Mouse (Mus musculus) kidney, postnatal 0 days (tissue): Measurements from ENCODE around the gene Echdc1. TPM values are rescaled to one million over a fixed set of nuclear protein-coding genes. Genes with fewer than 3 reads are reported as not detected.
A peak's percentile ranks its signal among the peaks of the same experiment; 100 is the strongest.
"Not testable (repeated sequence)": the region's sequence is repeated elsewhere in the genome, so short reads cannot be mapped to it uniquely, and the experiment has no call there.

Source experiments
- ATAC-seq: fragments of 200-750 bp; cut with Nextera tagmentation; replicated peaks from 2 replicates; pipeline ENCODE4 v1.8.0; 2017; ENCODE audit warnings: low read depth, moderate number of reproducible peaks, moderate TSS enrichment, moderate library complexity; ENCODE audit not compliant: low FRiP score
- DNase-seq: peaks from one replicate; pipeline ENCODE4 v3.0.0-alpha.2; 2016; ENCODE audit warnings: low spot score
- H3K27ac ChIP-seq: fragments of 300-500 bp; sonication (generic); 2 replicates; pipeline ENCODE4 v1.5.1; 2014; ENCODE audit warnings: mild to moderate bottlenecking
- H3K27me3 ChIP-seq: fragments of 300-500 bp; sonication (generic); 2 replicates; pipeline ENCODE4 v1.6.1; 2014; ENCODE audit warnings: low read length, mixed read lengths; ENCODE audit not compliant: insufficient read depth
- H3K36me3 ChIP-seq: fragments of 300-500 bp; sonication (generic); 2 replicates; pipeline ENCODE4 v1.6.1; 2014; ENCODE audit warnings: low read length, mixed read lengths; ENCODE audit not compliant: insufficient read depth
- H3K4me1 ChIP-seq: fragments of 300-500 bp; sonication (generic); replicated peaks from 2 replicates; pipeline ENCODE4 v1.6.1; 2014; ENCODE audit warnings: antibody characterized with exemption, low read length, mixed read lengths; ENCODE audit not compliant: insufficient read depth
- H3K4me2 ChIP-seq: fragments of 300-500 bp; sonication (generic); 2 replicates; pipeline ENCODE4 v1.6.1; 2014; ENCODE audit warnings: mild to moderate bottlenecking, low read length, moderate library complexity, mixed read lengths
- H3K4me3 ChIP-seq: fragments of 300-500 bp; sonication (generic); replicated peaks from 2 replicates; pipeline ENCODE4 v1.5.1; 2014; ENCODE audit warnings: low read depth, low read length
- H3K9ac ChIP-seq: fragments of 300-500 bp; sonication (generic); 2 replicates; pipeline ENCODE4 v1.6.1; 2014; ENCODE audit warnings: low read depth, low read length
- H3K9me3 ChIP-seq: fragments of 300-500 bp; sonication (generic); replicated peaks from 2 replicates; pipeline ENCODE4 v1.6.1; 2016; ENCODE audit warnings: low read length, inconsistent platforms, mixed read lengths
- CTCF ChIP-seq: IDR thresholded peaks from 2 replicates; pipeline ENCODE4 v1.5.1; 2016; ENCODE audit warnings: antibody characterized with exemption, low read depth, mild to moderate bottlenecking, moderate library complexity
- WGBS: fragments of 180-500 bp; shearing (Covaris S2); extraction: QIAGEN DNeasy Blood & Tissue Kit; methylation state at CpG from one replicate; pipeline ENCODE4 v1.1.7; 2014; 5-methylcytosine and 5-hydroxymethylcytosine counted together
- polyA plus RNA-seq: library from polyadenylated mRNA; unstranded; fragments of >200 nt; fragmentation: Nextera tagmentation; extraction: Ambion mirVana; gene quantifications from 2 replicates; pipeline ENCODE4 v1.2.1, GENCODE M21; 2015

Echdc1 gene
- polyA plus RNA-seq, 1 experiment from 2014 or later: 33.4 TPM

DNA sequence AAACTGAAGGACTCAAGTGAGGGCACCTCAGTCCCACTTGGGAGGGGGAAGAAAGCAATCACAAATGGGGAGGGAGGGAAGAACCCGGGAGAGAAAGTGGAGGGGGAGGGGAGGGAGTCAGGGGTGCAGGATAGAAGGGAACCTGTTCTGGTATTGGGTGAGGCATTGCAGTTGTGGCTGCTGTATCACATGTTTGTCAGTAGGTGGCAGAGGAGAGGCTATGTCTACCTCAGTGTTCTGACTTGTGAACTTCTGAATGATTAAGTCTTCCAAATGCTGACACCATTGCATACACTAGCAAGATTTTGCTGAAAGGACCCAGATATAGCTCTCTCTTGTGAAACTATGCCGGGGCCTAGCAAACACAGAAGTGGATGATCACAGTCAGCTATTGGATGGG, 81.9 kb downstream of the Echdc1 start:
- not testable (repeated sequence) for H3K27ac ChIP-seq, H3K4me2 ChIP-seq, ATAC-seq, H3K4me1 ChIP-seq, H3K4me3 ChIP-seq, H3K27me3 ChIP-seq, H3K9ac ChIP-seq, H3K36me3 ChIP-seq, DNase-seq, H3K9me3 ChIP-seq
- WGBS: 77% methylated on average over 2 of the region's 2 CpGs
- peak; percentile 27; the same call in 1 of the 2 replicates for TF ChIP-seq CTCF

Other genes with a start within 250 kb of the Echdc1 start
- 0.14 and 0.37 TPM in 2 replicates for gene Soga3, start 169.3 kb upstream of the Echdc1 start, polyA plus RNA-seq
- gene Gm49353, start 114.2 kb upstream of the Echdc1 start, polyA plus RNA-seq: not detected in 2 replicates
- gene 9330159F19Rik, start 101.6 kb upstream of the Echdc1 start, polyA plus RNA-seq: 0.04 and 0.07 TPM in 2 replicates
- gene Rnf146, start 49.3 kb downstream of the Echdc1 start, polyA plus RNA-seq: 43.4 and 43.9 TPM in 2 replicates
- 8.6 and 10.3 TPM in 2 replicates for gene Rspo3, start 222.7 kb downstream of the Echdc1 start, polyA plus RNA-seq